Mouse (Mus musculus): ENCODE data around the gene Myo1b. TPM values are rescaled to one million over a fixed set of nuclear protein-coding genes. Genes with fewer than 3 reads are reported as not detected.
A peak's percentile ranks its signal among the peaks of the same experiment; 100 is the strongest.
"Not testable (repeated sequence)": the region's sequence is repeated elsewhere in the genome, so short reads cannot be mapped to it uniquely, and the experiment has no call there.

Gene Myo1b
- polyA plus RNA-seq, 1 experiment from 2014 or later, result 80.4 TPM

- no peaks in the 10 kb centered on the region for H3K9me3 ChIP-seq (ENCODE audit: control insufficient read depth, low read length)
- H3K4me3 ChIP-seq (ENCODE audit: low read length), result no peak overlapping the region
- H3K9ac ChIP-seq (ENCODE audit: low read length), result no peak overlapping the region
- peaks cover 6% of the 10 kb centered on the region; the same call in 1 of the 2 replicates for H3K36me3 ChIP-seq (ENCODE audit: control insufficient read depth, insufficient read depth, low read length)
- no peak overlapping the region for H3K4me2 ChIP-seq (ENCODE audit: low read depth, low read length)
- H3K27ac ChIP-seq (ENCODE audit: low read length), result no peak overlapping the region
- H3K4me1 ChIP-seq (replicated peaks; ENCODE audit: control insufficient read depth, insufficient read depth, low read length), result peaks cover 24% of the 10 kb centered on the region
- 72% methylated on average over 8 of the region's 8 CpGs for WGBS
- ATAC-seq (ENCODE audit: low read depth), result no peak
- H3K27me3 ChIP-seq (ENCODE audit: control insufficient read depth, insufficient read depth, low read depth, low read length), result no peaks in the 10 kb centered on the region
Observed at GRCm38 (mm10) chr1:51885356-51885983, 30.4 kb downstream of the Myo1b start.

DNA sequence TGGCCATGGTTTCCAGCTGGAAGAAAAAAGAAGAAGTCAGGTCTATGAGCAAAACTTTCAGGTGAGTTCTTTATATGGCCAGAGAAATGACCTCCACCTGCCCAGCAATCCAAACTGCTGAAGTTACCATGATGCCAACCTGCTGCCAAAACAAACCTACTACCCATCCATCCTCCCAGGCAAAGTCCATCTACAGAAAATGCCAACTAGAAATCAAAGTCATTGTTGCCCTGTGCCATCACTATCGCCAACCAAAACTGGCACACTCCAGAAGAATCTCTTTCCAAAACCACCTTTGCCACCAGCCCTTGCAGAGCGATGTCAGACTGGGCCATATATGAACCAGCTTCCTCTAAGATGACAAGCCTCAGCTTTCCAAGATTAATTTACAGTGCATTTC is 32.7 kb downstream of the Myo1b start:
- H3K4me1 ChIP-seq (replicated peaks; ENCODE audit: control insufficient read depth, insufficient read depth, low read length), result peaks cover 26% of the 10 kb centered on the region
- H3K4me2 ChIP-seq (ENCODE audit: low read depth, low read length), result no peak overlapping the region
- ATAC-seq (ENCODE audit: low read depth), result no peak
- no peaks in the 10 kb centered on the region for H3K27me3 ChIP-seq (ENCODE audit: control insufficient read depth, insufficient read depth, low read depth, low read length)
- WGBS, result 95% methylated on average over 2 of the region's 2 CpGs
- no peak overlapping the region for H3K9ac ChIP-seq (ENCODE audit: low read length)
- H3K36me3 ChIP-seq (ENCODE audit: control insufficient read depth, insufficient read depth, low read length), result peaks cover 6% of the 10 kb centered on the region; the same call in 1 of the 2 replicates
- H3K4me3 ChIP-seq (ENCODE audit: low read length), result no peak overlapping the region
- H3K27ac ChIP-seq (ENCODE audit: low read length), result no peak overlapping the region
- H3K9me3 ChIP-seq (ENCODE audit: control insufficient read depth, low read length), result no peaks in the 10 kb centered on the region

DNA sequence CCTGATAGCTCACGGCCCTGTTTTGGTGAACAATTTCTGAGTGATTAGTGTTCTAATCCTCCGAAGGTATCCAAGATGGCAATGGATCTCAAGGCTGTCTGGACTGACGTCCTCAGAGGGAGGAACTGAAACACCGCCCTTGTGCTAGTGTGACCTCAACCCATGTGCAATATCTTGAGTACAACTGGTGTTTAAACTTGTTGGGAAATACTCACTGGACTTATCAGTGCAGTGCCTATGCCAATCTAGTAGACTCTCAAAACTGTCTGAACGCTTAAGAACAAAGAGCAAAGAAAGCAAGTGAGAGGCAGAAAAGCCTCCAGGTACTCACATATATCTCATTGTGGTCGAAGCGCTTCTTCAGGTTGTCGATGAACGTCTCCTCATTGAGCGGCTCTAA is 33.1 kb downstream of the Myo1b start:
- Histone ChIP-seq H3K27me3 (ENCODE audit: control insufficient read depth, insufficient read depth, low read depth, low read length) (no peaks in the 10 kb centered on the region), H3K36me3 (ENCODE audit: control insufficient read depth, insufficient read depth, low read length) (peaks cover 6% of the 10 kb centered on the region; the same call in 1 of the 2 replicates), H3K4me2 (ENCODE audit: low read depth, low read length) (no peak overlapping the region), H3K9me3 (ENCODE audit: control insufficient read depth, low read length) (no peaks in the 10 kb centered on the region), H3K9ac (ENCODE audit: low read length) (no peak overlapping the region), H3K4me1 (replicated peaks; ENCODE audit: control insufficient read depth, insufficient read depth, low read length) (peaks cover 23% of the 10 kb centered on the region), H3K4me3 (ENCODE audit: low read length) (no peak overlapping the region), H3K27ac (ENCODE audit: low read length) (no peak overlapping the region)
- ATAC-seq (ENCODE audit: low read depth), result no peak
- WGBS, result 87% methylated on average over 10 of the region's 10 CpGs

- Histone ChIP-seq H3K27ac (ENCODE audit: low read length) (peak overlapping the region; percentile 12), H3K36me3 (ENCODE audit: control insufficient read depth, insufficient read depth, low read length) (peaks cover 6% of the 10 kb centered on the region; the same call in 1 of the 2 replicates), H3K4me1 (replicated peaks; ENCODE audit: control insufficient read depth, insufficient read depth, low read length) (peaks cover 15% of the 10 kb centered on the region), H3K4me3 (ENCODE audit: low read length) (no peak overlapping the region), H3K27me3 (ENCODE audit: control insufficient read depth, insufficient read depth, low read depth, low read length) (no peaks in the 10 kb centered on the region), H3K4me2 (ENCODE audit: low read depth, low read length) (no peak overlapping the region), H3K9me3 (ENCODE audit: control insufficient read depth, low read length) (no peaks in the 10 kb centered on the region), H3K9ac (ENCODE audit: low read length) (no peak overlapping the region)
- 57% methylated on average over 11 of the region's 12 CpGs for whole genome bisulfite sequencing
- no peak for ATAC-seq (ENCODE audit: low read depth)
Observed at GRCm38 (mm10) chr1:51879927-51880814, 35.7 kb downstream of the Myo1b start.

DNA sequence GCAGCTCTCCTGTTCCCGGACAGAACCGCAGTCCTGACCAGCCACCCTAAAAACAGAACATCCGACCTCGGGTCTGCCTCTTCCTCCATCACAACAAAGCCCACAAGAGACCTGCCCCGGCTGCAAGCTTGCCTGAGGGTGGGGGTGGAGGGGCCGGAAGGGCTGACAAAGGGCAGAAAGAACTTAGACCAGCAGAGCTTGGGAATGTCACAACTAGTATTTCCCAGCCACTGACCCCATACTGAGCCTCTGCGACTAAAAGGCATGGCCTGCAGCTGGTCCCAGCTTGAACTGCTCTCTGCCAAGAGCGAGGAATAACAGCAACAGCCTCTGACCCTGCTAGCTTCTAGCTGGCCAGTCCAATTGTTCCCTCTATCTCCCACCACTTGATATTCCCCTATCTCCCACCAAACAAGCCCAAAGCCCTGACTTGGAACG is 36.5 kb downstream of the Myo1b start:
- peaks cover 15% of the 10 kb centered on the region for H3K4me1 ChIP-seq (replicated peaks; ENCODE audit: control insufficient read depth, insufficient read depth, low read length)

DNA sequence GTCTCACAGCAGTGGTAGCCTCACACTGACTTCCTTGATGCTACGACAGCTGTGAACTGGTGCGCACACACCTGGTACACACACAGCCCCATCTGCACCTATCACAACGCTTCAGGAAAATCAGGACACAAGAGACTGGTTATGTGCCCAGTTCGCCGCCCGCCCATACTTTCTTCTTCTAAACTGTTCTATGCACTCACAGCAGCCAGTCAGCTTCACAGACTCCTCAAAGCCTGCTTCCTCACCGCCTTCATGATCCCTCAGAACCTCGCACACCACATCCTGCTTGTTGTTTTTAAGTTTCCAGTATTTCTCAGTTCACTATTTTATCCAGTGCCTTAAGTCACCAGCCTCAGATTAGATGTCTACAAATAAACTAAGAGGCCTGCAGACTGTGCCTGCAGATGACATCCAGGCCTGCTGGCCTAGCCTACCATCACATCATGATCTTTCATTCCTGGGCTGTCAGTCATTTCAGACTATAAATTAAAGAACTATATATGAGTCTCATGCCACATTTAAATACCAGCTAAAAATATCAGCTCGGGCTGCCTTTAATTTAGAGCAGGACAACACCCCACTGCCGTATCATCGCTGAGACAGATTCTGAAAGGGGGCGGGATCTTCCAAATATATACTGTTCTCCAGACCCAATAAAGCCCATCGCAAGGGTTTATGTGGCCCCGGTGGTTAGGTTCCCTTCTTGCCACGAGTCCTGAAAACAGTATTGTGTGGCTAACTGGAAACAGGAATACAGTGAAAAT is 40.2 kb downstream of the Myo1b start:
- Histone ChIP-seq H3K4me2 (ENCODE audit: low read depth, low read length) (no peak overlapping the region), H3K4me1 (replicated peaks; ENCODE audit: control insufficient read depth, insufficient read depth, low read length) (peaks cover 12% of the 10 kb centered on the region), H3K9me3 (ENCODE audit: control insufficient read depth, low read length) (no peaks in the 10 kb centered on the region), H3K9ac (ENCODE audit: low read length) (no peak overlapping the region), H3K36me3 (ENCODE audit: control insufficient read depth, insufficient read depth, low read length) (no peaks in the 10 kb centered on the region), H3K4me3 (ENCODE audit: low read length) (no peak overlapping the region), H3K27me3 (ENCODE audit: control insufficient read depth, insufficient read depth, low read depth, low read length) (no peaks in the 10 kb centered on the region), H3K27ac (ENCODE audit: low read length) (no peak overlapping the region)
- 87% methylated on average over 15 of the region's 15 CpGs for WGBS
- no peak for ATAC-seq (ENCODE audit: low read depth)

More for the DNA sequence above, 36.5 kb downstream of the Myo1b start:
- H3K4me3 ChIP-seq (ENCODE audit: low read length), result no peak overlapping the region
- H3K36me3 ChIP-seq (ENCODE audit: control insufficient read depth, insufficient read depth, low read length), result peaks cover 6% of the 10 kb centered on the region; the same call in 1 of the 2 replicates
- no peak overlapping the region for H3K9ac ChIP-seq (ENCODE audit: low read length)
- no peaks in the 10 kb centered on the region for H3K27me3 ChIP-seq (ENCODE audit: control insufficient read depth, insufficient read depth, low read depth, low read length)
- no peak overlapping the region for H3K4me2 ChIP-seq (ENCODE audit: low read depth, low read length)
- 34% methylated on average over 9 of the region's 9 CpGs for WGBS
- peak; percentile 88 for ATAC-seq (ENCODE audit: low read depth)
- peak overlapping the region; percentile 12 for H3K27ac ChIP-seq (ENCODE audit: low read length)
- no peaks in the 10 kb centered on the region for H3K9me3 ChIP-seq (ENCODE audit: control insufficient read depth, low read length)

DNA sequence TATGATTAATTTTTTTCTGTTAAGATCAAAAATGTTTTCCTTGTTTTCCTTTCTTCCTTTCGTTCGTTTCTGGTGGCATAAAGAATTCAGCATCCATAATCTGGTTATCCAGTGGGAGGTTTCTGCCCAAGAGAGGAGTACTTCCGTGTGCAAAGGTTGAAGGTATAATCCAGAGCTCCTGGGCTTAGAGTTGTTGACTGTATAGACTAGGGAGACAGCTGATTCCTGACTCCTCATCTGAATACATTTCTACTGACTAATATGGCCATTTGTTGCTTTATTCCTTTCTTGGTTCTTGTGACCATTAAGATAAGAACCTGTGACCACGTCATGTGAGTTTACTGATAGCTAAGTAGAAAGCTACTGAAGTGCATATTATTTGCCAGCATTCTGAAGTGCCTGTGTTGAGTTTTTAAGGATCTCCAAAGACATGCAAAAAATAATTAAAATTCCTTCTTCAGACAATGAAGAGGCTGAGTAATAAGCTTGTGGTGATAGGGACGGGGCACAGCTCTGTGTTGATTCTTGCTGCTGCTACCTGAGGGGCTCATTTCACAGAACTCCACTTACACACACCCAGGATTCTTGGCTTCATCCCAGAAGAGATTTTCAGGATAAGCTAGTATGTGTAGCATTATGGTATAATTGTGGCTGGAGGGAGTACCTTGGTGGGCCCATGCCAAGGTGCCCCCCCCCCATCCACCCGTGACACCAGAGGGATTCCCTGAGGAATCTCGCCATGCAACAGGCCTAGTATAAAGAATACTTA is 43.2 kb downstream of the Myo1b start:
- no peaks in the 10 kb centered on the region for H3K9me3 ChIP-seq (ENCODE audit: control insufficient read depth, low read length)
- 0 out of 2 replicates have a peak, but pooled peaks cover 2% of the 10 kb centered on the region for H3K36me3 ChIP-seq (ENCODE audit: control insufficient read depth, insufficient read depth, low read length)
- H3K27ac ChIP-seq (ENCODE audit: low read length), result no peak overlapping the region
- H3K4me3 ChIP-seq (ENCODE audit: low read length), result no peak overlapping the region
- no peaks in the 10 kb centered on the region for H3K4me1 ChIP-seq (replicated peaks; ENCODE audit: control insufficient read depth, insufficient read depth, low read length)
- H3K27me3 ChIP-seq (ENCODE audit: control insufficient read depth, insufficient read depth, low read depth, low read length), result no peaks in the 10 kb centered on the region
- no peak overlapping the region for H3K9ac ChIP-seq (ENCODE audit: low read length)
- no peak overlapping the region for H3K4me2 ChIP-seq (ENCODE audit: low read depth, low read length)
- no peak for ATAC-seq (ENCODE audit: low read depth)
- 60% methylated on average over 7 of the region's 7 CpGs for WGBS

- H3K9me3 ChIP-seq (ENCODE audit: control insufficient read depth, low read length); H3K36me3 ChIP-seq (ENCODE audit: control insufficient read depth, insufficient read depth, low read length); H3K27me3 ChIP-seq (ENCODE audit: control insufficient read depth, insufficient read depth, low read depth, low read length); H3K27ac ChIP-seq (ENCODE audit: low read length); H3K4me2 ChIP-seq (ENCODE audit: low read depth, low read length); H3K4me1 ChIP-seq (replicated peaks; ENCODE audit: control insufficient read depth, insufficient read depth, low read length); H3K9ac ChIP-seq (ENCODE audit: low read length); H3K4me3 ChIP-seq (ENCODE audit: low read length): not testable (repeated sequence)
- WGBS, result 75% methylated on average over 2 of the region's 2 CpGs
- ATAC-seq (ENCODE audit: low read depth), result peak; percentile 51; the same call in 1 of the 2 replicates
Observed at GRCm38 (mm10) chr1:51871234-51871633, 44.6 kb downstream of the Myo1b start.

Measured in lung, embryonic 16.5 days (tissue).